Mouse (Mus musculus): ENCODE measurements around the gene Frmd7.
A peak's percentile ranks its signal among the peaks of the same experiment; 100 is the strongest.

The Frmd7 gene

GRCm38 (mm10) chrX:50942610-50943009 is at the start of gene Frmd7:
Gene Frmd7, minus strand, starts transcription at chrX:50942710.
- no peak for DNase-seq (ENCODE audit: low read depth)

DNA sequence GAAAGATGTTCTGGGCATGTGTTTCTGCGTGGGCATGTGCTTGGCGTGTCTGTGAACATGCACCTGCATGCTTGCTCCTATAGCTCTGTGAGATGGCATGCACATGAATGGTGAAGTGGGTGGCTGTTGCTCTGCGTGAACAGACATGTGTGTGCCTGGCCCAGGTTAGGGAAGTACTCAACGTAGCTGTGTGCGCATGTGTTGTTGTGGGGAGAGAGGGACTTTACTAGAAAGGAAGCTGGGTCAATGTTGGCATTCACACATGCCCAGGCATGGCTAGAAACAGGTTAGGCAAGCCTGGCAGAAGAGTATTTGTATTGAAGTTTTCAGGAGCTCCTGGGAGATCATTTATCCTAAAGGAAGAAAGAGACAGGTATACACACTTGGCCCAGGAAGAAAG is 48.8 kb upstream of the Frmd7 start:
- no peak for DNase-seq (ENCODE audit: low read depth)

GRCm38 (mm10) chrX:50989940-50990339 is 47.4 kb upstream of the Frmd7 start:
- DNase-seq (ENCODE audit: low read depth), result no peak

DNA sequence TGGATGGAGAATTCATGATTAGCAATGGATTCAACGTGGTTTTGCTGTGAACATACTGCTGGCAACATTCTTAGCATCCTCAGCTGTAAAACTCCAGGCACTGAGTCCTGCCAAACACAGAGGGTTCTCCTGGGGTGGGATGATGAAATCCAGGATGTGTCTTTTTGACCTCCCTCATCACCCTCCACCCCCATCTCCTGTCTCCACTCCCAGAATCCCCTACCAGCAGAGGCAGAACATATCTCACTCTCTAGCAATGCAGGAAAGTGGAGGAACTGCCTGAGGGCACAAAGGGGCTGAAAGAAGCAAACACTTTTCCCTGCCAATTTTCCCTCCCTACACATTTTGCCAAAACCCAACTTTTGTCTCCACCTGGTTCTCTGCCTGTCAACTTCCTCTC is 46.1 kb upstream of the Frmd7 start:
- DNase-seq (ENCODE audit: low read depth), result no peak

DNA sequence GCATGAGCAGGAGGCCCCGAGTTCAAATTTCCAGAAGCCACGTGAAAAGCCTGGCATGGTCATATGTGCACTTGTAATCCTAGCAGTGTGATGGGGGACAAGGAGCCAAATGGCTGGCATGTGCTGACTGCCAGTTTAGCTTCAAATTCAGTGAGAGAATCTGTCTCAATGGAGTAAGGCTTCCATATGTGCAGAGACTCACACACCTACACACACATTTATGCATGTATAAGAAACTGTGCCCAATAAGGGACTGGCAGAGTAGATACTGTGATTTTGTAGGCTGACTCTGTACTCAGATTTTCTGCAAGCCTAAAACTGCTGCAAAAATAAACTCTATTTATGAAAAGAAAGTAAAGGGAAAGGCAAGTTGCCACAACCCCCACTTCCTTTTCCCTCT is 35.9 kb upstream of the Frmd7 start:
- no peak for DNase-seq (ENCODE audit: low read depth)

GRCm38 (mm10) chrX:50972145-50972544 is 29.6 kb upstream of the Frmd7 start:
- no peak for DNase-seq (ENCODE audit: low read depth)

GRCm38 (mm10) chrX:50969907-50970306 is 27.4 kb upstream of the Frmd7 start:
- DNase-seq (ENCODE audit: low read depth), result no peak

DNA sequence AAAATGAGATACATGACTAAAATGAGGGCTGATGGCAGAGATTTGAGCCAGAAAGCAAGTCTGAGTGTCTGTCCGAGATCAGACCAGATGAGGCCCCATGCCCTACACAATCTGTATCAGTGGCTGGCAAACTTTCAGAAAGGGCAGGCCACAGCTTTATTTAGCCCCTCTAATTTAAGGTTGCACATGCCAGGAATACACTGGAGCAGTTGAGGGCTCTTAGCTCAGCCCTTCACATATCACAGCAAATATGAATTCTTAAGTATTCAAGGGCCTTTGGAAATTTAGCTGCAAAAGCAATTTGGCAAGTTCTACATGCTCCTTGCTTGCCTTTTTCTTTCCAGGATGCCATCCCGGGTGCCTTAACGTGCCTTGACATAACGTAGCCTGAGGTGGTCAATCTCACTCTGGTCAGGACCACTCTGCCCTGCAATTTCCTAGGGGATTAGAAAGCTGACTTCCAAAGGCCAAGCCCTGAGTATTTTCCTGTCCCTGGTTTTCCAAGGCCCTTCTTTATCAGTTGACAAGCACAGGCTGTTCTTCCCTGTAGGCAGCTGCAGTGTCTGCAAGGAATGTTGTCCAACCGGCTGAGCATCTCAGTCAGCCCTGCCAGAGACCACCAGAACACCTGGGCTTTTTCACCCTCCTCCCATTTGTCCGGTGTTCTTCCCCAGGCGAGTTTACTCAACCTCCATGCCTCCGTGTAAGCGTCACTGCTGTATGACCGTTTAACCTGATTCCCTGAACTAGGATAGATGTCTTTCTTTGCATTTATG is 25.8 kb upstream of the Frmd7 start:
- DNase-seq (ENCODE audit: low read depth), result no peak

GRCm38 (mm10) chrX:50965157-50965556 is 22.6 kb upstream of the Frmd7 start:
- no peak for DNase-seq (ENCODE audit: low read depth)

GRCm38 (mm10) chrX:50962955-50963354 is 20.4 kb upstream of the Frmd7 start:
- DNase-seq (ENCODE audit: low read depth), result no peak

GRCm38 (mm10) chrX:50948633-50949032 is 6.1 kb upstream of the Frmd7 start:
- DNase-seq (ENCODE audit: low read depth), result no peak

GRCm38 (mm10) chrX:50948116-50948515 is 5.6 kb upstream of the Frmd7 start:
- DNase-seq (ENCODE audit: low read depth), result no peak

DNA sequence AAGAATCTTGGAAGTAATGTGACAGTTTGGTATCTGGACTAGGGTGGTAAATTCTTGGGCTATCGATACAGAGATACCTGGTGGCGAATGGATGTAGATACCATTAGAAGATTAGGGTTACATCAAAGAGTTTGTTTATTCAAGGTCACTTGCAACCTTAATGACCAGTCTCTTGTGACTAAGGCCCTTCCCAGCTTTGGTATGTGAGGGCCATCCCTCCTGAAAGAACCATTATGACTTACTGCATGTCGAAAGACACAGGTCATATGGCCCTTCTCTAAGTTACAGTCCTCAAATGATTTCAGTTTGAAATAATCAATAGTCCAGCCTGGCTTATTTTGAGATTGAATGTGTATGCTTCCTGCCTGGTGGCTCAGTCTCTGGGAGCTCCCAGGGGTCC is 5.4 kb downstream of the Frmd7 start:
- no peak for DNase-seq (ENCODE audit: low read depth)

GRCm38 (mm10) chrX:50930309-50930708 is 12.2 kb downstream of the Frmd7 start:
- peak; percentile 39 for DNase-seq (ENCODE audit: low read depth)

GRCm38 (mm10) chrX:50926893-50927545 is 15.5 kb downstream of the Frmd7 start:
- DNase-seq (ENCODE audit: low read depth), result no peak

- DNase-seq (ENCODE audit: low read depth), result peak; percentile 18
Measured at GRCm38 (mm10) chrX:50924629-50925364, 17.7 kb downstream of the Frmd7 start.

DNA sequence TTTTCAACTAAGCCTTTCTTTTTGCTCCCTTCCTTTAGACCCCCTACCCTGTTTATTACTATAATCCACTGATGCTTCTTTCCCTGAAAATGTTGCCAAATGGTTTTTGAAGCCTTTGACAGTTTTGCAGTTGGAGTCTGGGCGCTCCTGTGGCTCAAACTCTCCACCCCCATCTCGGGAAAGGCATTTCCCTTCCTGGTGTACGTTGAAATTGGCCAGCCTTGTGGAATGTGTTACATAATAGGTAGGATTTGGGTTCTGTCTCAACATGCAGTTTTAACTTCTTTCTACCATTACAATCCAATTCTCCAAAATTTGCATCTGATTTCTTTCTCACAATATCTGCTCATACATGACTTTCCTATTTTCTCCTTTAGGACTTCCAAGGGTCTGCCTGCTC is 23.8 kb downstream of the Frmd7 start:
- DNase-seq (ENCODE audit: low read depth), result no peak

GRCm38 (mm10) chrX:50917389-50917788 is 25.1 kb downstream of the Frmd7 start:
- no peak for DNase-seq (ENCODE audit: low read depth)

GRCm38 (mm10) chrX:50909915-50910314 is 32.6 kb downstream of the Frmd7 start:
- no peak for DNase-seq (ENCODE audit: low read depth)

GRCm38 (mm10) chrX:50903497-50903896 is 39.0 kb downstream of the Frmd7 start:
- no peak for DNase-seq (ENCODE audit: low read depth)

DNA sequence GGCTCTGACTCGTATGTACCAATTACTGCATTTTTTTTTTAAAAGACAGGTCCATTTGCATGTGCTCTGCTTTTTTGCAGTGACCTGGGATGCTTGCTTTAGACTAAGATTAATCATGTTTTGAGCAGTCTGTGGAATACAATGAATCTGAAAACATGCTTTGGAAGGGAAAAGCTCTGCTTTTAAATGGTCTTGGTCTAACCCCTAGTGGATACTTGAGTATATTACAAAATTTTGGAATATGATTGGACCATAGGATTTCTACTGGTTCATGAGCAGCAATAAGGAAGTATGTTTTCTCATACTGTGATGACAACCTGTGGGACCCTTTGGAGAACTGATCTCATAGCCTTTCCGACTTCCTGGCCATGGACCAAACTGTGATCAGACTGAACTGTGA is 54.5 kb downstream of the Frmd7 start:
- no peak for DNase-seq (ENCODE audit: low read depth)

DNA sequence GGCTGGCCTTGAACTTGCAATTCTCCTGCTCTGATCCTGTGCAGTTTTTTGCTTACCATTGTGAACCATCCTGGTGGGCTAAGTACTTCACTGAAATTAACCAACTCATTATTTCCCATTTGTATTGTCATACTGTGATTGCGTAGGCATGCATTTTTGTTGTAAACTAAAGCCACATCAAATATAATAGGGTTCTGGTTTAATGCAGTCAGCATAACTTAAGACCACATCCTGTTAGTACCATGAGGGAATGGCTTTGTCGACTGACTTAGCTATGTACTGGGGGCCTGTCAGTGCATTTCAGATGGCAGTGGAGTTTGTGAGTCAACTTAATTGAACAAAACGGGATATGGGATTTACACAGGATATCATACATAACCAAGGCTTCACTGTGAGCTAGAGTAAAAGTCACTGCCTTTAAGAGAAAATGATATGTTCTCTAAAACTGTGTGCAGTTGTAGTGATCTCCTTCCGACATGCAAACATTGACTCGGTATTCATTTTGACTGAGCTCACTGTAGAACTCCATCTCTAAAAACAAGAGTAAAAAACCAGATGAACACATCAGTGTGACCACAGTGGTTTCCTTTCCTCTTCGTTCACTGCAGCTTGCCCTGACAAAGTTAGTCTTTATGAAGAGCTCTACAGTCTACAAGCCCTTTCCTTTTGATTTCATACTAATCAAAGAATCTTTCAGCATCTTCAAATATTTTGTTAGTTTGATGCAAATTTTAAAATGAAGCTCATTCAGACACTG is 68.1 kb downstream of the Frmd7 start:
- peak; percentile 70 for DNase-seq (ENCODE audit: low read depth)
